Mouse (Mus musculus) embryo, embryonic 11.5 days (tissue): ENCODE measurements around the gene U90926.
"Not testable (repeated sequence)": the region's sequence is repeated elsewhere in the genome, so short reads cannot be mapped to it uniquely, and the experiment has no call there.

Experiments used
- DNase-seq: peaks from one replicate; pipeline ENCODE4 v3.0.0-alpha.2; 2012; ENCODE audit warnings: low read depth, low spot score

The U90926 gene

DNA sequence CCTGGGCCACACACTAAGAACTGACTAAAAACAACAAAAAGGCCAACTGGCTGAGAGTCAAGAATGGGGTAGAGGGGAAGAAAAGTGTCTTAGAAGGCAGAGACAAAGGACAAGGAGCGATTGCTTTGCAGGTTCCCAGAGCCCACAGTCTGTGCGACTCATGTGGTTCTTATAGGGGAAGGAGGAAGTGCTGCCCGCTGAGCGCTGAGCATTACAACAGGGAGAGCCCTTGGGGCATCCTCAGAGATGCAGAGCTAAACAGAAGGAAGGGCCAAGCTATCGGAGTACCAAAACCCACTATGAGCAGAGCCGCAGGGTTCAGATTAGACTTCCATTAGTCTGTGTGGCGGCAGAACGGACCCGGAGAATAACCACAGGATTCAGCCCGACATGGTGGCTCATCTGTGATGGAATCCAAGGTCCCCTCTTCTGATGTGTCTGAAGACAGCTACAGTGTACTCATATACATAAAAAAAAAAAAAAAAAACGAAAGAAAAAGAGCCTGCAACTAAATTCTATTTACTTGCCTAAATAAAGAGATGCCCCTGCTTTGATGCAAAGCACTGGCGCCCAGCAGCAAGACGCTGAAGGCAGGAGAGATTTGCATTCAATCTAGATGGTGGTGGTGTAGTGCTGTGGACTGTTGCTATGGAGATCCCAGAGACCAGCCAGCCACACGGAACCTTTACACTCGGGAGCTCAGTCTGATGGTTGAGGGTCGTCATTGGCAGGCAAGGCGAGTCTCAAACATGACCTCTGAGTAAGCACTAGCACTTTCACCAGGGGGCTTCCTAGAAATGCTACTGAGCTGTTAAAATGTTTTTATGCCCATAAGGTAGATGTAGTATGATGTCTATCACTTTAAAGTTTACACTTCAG is 3.9 kb upstream of the U90926 start:
- no peak for DNase-seq

DNA sequence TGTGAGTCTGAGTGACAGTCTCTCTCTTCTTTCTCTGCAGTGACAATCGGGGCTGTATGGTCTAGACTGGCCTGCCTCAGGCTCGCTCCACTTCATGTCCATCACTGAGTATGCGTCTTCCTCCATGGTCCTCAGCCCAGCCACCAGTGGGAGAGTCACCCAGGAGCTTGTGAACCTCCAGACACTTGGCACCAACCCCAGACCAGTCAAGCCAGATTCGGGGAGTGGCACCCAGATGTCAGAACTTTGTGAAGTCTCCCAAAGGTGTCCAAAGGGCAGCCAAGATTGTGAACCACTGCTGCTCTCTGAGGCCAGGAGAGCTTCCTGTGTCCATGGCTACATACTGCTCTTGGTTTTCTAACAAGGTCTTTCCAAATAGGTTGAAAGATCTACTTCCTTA is 3.0 kb downstream of the U90926 start:
- DNase-seq = no peak

DNA sequence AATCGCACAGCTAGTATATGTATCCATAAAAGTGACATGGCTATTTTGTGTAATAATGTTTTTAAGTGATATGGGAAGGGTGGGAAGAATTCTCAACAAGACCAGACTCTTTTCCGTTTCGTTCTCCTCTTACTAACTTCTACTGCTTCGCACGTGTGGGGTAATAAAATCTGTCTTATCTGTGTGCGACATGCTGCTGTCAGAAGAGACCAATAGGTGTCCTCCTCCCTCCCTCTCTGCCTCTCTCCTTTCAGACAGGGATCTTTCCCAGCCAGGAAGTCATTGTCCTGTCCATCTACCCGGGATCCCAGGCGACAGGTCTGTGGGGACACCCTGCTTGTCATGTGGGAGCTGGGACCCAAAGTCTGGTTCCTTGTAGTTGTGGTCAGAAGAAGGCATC is 5.0 kb downstream of the U90926 start:
- no peak for DNase-seq

DNA sequence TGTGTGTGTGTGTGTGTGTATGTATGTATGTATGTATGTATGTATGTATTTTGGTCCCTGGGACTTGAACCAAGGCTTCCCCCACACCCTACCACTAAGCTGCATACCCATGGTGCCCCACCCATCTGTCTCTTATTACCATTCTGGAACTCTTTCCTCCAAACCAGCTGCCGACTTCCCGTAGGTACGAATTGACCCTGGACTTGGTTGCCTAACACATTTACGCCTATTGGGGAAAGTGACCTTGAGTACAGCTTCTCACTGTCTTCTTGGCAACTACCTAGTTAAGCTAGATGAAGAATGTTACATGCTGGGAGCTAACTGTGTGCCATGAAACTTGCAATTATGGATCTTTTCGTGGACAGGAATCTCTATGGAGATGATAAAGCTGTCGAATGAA is 9.1 kb downstream of the U90926 start:
- no peak for DNase-seq

DNA sequence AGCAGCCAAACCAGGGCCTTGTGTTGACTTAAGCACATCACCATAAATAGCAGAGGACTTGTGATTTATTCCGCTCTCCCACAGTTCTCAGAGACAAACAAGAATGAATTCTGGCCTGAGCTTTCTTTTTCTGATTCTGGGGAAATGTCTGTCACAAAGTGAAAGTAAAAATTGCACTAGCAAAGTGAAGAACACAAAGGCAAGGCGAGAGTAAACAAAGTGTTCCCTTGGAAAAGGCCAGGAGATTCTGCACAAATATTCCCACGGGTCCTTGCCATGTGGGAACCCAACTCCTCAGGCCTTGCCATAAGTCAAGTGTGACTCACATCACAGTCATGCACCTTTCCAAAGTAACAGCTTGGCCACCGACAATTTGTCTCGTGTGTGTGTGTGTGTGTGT is 9.5 kb downstream of the U90926 start:
- DNase-seq = no peak

DNA sequence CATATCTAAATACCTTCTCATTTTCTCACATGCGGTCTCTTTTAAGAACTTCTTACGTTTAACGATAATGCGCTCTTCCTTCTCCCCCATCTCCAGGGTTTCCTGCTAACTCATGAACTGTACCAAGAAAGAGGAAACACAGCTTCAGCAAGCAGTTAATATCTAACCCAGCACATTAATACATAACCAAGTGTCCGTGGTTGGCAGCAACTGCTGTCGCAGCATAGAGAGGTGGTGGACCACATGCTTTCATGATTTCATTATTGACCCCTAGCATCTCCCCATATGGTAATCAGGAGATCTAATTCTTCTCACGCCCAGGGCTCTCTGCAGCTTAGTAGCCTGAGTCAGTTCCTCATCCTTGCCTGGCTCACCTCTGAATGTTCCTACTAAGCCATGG is 10.0 kb downstream of the U90926 start:
- no peak for DNase-seq

DNA sequence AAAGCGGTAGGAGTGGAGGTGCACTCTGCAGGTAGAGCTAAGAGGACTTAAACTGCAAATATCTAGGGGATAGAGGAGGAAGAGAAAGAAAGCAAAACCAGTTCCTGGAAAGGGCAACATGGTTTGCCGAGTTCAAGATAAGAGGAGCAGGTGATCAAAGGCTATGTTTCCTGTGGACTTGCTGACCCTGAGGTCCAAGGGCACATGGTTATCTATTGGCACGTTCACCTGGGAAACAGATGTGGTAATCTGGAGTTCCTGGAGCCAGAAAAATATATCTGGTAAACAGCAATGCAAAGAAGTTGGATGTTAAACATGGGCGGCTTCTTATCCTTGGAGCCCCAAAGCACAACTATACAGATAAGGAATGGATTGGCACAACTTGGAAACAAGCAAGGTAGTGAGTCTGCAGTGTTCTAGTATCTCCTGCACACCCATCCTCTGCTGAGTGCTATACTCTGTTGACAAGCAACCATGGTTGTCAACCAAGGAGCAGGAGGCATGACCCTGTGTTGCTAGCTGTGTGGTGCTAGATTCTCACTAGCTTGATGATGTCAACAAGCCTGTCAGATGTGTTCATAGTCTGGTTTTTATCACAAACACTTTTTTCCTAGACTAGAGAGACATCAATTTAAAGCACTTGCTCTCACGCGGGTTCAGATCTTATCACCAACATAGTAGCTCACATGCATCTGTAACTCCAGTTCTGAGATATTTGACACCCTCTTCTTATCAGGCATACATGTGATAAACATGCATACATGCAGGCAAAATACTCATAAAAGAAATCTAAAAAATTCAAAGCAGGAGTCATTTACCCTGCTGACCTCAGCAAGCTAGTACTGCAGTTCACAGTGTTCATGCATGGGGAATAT is 10.8 kb downstream of the U90926 start:
- DNase-seq = no peak

DNA sequence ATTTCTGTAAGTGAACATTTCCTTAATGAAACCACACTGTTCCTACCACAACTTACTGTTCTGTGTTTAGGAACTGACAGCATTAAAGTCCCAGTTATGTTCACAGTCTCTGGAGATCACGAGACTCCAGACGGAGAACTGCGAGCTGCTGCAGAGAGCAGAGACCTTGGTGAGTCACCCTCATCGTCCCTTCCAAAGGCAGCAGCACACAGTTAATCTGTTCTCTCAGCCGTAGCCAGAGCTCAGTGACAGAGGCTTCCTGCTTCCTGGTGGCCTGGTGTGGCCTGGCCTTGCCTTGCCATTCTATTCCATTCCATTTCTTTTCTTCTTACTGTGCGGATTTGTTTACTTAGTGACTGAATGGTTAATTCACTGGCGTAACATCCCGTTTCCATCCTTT is 16.9 kb downstream of the U90926 start:
- no peak for DNase-seq

DNA sequence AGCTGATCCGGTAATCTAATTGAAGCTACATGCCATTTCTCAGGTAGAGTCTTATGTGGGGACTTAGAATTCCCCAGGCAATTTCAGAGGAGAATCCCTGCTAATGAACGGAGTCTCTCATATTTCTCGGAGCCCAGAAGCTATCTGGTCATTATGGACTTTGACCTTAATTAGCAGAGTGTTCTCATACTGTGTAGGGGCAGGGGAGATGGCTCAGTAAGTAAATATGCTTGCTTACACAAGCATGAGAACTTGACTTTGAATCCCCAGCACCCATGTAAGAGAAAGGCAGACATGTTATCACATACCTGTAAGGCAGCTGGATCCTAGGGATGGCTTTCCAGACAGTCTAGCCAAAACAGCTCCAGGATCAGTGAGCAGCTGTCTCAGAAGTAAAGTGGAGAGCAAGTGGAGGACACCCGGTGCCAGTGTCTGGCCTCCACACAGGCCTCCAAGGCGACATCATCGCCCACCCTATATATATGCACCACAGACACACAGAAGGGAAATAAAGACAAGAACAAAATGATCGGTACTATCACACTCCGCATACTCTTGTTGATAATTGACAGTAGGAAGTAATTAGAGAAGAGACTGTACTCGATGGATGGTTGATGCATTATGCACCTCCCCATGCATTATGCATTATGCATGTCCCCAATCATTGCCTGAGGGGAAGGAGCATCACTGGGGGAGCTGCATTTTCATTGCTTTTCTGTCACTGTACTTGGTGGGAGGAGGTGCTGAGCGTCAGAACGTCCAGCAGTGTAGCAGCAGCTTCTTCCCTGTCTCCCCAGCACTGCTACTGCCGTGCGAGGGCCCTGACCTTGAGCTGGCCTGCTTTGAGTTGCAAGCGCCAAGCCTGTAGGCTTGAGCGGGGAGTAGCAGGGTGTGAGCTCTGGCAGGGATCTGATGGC is 18.1 kb downstream of the U90926 start:
- no peak for DNase-seq

DNA sequence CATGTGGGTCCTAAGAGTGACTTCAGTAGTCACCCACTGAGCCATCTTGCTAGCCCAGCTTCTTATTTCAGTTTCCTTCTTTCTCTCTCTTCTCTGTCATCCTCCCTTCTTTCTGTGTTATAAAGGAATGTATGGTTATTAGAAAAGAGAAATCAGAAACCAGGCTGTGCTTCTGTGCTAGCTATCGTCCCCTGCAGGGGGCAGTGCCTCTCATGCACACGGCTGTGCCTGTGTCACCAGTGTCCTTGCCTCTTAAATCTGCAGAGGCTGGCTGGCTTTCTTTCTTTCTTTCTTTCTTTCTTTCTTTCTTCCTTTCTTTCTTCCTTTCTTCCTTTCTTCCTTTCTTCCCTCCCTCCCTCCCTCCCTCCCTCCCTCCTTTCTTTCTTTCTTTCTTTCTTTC is 19.5 kb downstream of the U90926 start:
- DNase-seq = not testable (repeated sequence)

DNA sequence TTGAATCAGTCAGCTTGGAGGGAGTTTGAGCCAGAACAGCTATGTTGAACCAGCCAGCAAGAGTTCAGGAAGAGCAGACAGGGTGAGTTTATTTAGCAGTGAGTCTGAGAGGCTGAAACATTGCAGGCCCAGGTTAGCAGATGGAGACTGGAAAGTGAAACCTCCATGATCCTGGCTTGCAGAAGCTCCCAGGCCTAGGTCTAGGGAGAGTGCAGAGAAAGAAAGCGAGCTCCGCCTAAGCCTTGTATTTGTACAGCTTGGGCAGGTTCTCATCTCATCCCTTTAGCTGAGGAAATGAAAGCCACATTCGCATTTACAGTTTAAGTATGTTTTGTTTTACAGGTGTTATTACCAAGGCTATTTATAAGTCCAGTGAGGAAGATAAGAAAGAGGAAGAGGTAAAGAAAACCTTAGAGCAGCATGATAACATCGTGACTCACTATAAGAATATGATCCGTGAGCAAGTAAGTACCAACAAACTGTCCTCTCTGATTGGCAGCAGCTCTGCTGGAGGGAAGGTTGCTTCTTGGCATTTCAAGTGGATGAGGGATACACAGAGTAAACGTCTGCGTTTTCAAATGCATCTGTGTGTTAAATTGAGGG is 26.2 kb downstream of the U90926 start:
- no peak for DNase-seq

DNA sequence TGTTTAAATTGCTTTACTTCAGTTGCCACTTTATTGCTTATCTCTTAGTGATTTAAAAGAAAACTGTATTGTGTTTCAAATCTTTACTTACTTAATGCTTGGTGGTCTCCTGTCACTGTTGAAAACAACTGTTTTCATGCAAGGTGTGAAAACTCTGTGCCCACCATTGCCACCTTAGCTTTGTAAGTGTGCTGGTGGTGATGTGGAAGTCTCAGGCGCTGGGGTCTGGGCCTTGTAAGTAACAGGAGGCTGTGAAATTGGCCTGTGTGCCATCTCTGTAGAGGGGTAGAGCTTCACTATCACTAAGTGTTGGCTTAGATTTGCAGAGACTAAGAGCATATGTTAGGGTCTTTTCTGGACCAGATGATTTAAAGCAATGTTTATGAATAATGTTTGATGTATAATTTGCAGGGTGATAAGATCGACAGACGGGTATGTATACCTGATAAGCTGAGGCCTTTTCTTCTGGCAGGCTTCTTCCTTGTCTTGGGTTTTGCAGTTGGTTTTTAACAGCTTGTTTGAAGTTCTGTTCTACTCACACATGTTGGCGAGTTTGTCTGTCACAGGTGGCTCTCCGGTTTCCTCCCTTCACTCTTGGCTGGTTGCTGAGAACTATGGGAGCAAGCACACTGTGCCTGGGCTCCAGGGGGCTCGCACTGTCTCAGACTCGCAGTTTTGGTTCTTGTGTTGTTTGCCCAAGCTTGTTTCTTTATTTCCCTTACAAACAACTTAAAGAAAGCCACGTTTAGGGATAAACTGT is 32.0 kb downstream of the U90926 start:
- no peak for DNase-seq

DNA sequence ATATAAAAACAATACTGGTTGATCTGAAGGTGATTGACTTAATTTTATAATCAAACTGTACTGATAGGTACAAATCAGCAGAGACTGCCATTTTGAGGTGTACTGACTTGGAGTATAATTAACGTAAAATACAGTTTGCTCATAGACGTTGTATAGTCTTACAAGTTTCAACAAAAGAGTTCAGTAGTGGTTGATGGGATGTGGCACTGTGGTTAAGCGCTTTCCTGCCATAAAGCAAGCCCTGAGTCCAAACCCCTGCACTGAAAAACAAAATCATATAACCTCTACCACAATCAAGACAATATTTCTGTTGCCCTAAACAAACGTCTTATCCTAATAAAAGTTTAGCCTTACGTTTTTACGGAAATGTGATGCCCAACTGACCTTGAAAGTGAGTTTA is 49.2 kb downstream of the U90926 start:
- DNase-seq = no peak
